Mouse (Mus musculus) c-Kit-positive CD71-negative TER-119-negative erythroid progenitor cells, embryonic 14.5 days (primary cell): ENCODE data around the gene Atl3.

ENCODE experiments used
- DNase-seq: peaks from one replicate; pipeline ENCODE4 v3.0.0-alpha.2; 2013; ENCODE audit warnings: low read depth

Atl3 gene

GRCm38 (mm10) chr19:7562601-7563129 lies 68.8 kb downstream of the Atl3 start:
- no peak for DNase-seq

DNA sequence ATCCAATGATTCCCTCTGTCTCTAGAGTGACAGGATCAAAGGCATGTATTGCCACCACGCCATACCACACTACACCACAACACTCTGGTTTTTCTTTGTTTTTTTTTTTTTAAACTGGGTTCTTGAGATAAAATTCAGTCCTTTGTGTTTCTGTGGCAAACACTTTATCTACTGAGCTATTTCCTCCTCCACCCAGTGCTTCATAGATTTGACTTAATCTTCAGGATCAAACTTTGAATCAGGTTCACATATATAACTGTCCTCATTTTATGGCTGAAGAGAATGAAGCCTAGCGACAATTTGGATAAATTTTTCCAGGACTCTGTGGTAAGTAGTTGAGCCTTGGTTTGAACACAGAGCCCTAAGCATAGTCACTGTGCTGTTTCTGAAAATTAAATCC lies 69.8 kb downstream of the Atl3 start:
- DNase-seq, result no peak

DNA sequence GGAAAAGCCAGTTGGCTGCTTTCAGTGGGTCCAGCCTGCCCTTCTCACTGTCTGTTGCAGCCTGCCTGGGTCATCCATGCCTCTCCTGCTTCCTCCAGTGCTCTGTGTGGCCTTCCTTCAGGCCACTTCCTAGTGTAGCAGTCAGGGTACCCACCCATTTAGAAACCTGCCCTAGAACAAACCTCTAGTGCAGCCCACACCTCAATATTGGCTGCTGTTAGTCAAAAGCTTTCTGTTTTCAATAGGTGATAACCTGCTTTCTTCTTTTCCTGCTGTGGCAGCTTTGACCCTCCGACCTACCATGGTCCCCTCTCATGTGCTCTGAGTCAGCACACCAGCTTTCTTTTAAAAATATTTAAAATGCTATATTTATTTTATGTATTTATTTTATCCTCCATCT lies 70.6 kb downstream of the Atl3 start:
- DNase-seq, result no peak

GRCm38 (mm10) chr19:7566826-7567225 lies 73.0 kb downstream of the Atl3 start:
- no peak for DNase-seq

GRCm38 (mm10) chr19:7568364-7568763 lies 74.5 kb downstream of the Atl3 start:
- DNase-seq, result no peak

- no peak for DNase-seq
Observed at GRCm38 (mm10) chr19:7569650-7570049, 75.8 kb downstream of the Atl3 start.

DNA sequence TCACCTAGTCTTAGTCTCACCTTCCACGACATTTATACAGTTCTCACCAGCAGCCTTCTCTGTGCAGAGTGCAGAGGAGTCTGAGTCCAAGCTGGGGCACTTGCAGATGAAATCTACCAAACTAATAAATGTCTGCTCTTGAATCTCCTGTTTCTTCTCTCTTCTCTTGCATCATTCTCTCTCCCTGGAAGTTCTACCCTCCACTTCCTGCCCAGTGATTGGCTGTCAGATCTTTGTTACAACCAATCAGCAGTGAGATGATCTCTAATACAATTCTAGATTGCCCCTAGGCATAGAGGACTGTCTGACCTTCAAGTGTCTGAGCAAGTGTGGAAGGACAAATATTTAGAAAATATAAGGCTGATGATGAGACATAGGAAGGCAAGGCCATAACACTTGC lies 82.3 kb downstream of the Atl3 start:
- DNase-seq, result no peak

DNA sequence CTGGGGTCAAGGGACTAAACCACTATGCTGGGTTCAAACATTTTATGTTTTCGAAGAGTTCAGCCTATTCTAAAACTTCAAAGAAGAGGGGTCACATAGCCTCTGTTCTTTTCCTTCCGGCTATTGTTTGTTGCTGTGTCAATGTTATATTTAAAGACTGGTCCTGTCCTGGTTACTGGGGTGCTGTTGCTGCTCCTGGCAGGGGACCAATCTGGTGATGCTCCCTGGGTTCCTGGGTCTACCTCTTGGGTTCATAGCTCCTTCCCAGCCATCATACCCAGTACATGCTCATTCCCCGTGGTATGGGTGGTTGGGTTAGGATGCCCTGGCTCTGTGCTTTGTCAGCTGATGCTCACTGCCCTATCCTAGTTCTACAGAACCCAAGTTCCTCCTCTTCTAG lies 83.9 kb downstream of the Atl3 start:
- DNase-seq, result no peak

GRCm38 (mm10) chr19:7581042-7581441 lies 87.2 kb downstream of the Atl3 start:
- no peak for DNase-seq

DNA sequence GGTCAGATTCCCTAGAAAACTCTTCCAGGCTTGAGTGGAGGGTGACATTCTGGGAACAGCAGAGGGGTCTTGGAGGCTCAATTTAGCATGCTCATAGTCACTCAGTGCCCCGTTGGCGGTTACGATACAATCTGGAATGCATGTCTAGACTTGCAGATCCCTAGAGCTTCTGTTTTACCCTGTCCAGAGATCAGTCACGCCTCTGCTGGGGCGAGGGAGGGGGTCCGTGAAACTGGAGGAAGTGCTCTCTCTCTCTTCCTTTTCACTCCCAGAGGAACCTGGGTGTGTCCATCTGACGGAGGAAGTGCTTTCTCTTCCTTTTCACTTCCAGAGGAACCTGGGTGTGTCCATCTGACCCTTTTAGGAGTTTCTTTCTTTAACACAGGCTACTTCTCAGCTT lies 89.3 kb downstream of the Atl3 start:
- no peak for DNase-seq

DNA sequence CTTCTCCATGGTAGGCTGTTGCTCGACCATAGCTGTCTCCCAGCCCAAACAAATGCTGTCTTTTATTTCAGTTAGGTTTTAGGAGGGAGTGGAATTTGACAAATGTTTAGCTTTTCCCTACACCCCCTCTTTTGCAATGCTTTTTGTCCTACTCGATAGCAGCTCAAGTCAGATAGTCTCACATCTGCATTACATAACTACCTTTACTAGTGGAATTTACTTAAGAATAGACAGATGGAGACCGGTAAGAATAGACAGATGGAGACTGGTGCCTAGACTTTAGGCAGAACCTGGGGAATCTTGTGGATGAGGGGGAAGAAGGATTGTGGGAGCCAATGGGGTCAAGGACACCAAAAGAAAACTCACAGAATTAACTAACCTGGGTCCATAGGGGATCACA lies 89.8 kb downstream of the Atl3 start:
- DNase-seq, result no peak

DNA sequence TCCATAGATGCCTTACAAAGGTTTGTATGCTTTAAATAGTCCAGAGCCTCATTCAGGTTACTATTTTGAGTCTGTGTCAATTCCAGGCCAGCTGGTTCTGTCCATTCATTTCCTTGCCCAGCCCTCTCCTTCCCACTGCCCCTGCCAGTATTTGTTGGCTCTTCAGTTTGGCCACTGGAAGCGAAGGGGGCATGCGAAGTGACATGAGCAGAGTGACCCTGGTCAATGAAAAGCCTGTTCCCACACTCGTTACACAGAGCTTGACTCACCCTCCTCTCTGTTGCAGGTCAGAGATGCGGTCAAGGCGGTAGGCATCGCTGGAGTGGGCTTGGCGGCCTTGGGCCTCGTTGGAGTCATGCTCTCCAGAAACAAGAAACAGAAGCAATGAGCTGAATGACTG lies 91.4 kb downstream of the Atl3 start:
- no peak for DNase-seq

DNA sequence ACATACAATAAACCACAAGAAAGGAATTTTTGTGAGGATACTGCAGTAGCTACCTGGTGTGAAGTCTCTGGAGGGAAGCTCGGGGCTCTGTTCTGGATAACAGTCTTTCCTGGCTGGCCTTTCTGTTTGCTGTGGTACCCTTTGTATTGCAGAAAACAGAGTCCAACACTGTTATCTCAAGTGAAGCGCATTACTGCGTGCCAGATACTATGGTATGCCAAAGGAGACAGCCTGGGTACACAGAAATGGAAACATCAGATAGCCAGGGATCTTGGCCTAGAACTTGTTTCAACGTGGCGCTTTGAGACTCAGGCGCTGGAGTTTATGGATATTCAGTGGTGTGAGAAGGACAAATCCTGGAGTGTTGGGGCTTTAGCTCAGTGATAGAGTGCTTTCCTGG lies 91.9 kb downstream of the Atl3 start:
- no peak for DNase-seq
